Mouse (Mus musculus) induced T-regulatory cell, adult 2 months (primary cell): ENCODE results near the gene C130074G19Rik.
A peak's percentile ranks its signal among the peaks of the same experiment; 100 is the strongest.

Experiments
- DNase-seq: peaks from one replicate; pipeline ENCODE4 v3.0.0-alpha.2; 2012; ENCODE audit warnings: low read depth

Gene C130074G19Rik

GRCm38 (mm10) chr1:184844326-184845066, 38.5 kb downstream of the C130074G19Rik start:
- peak; percentile 59 for DNase-seq

GRCm38 (mm10) chr1:184837649-184838048, 45.4 kb downstream of the C130074G19Rik start:
- no peak for DNase-seq

GRCm38 (mm10) chr1:184836350-184836749, 46.7 kb downstream of the C130074G19Rik start:
- no peak for DNase-seq

GRCm38 (mm10) chr1:184833499-184833898, 49.5 kb downstream of the C130074G19Rik start:
- no peak for DNase-seq

GRCm38 (mm10) chr1:184832211-184832610, 50.8 kb downstream of the C130074G19Rik start:
- DNase-seq: peak; percentile 57

- DNase-seq: no peak
Measured at GRCm38 (mm10) chr1:184829897-184830296, 53.1 kb downstream of the C130074G19Rik start.

GRCm38 (mm10) chr1:184827175-184827701, 55.8 kb downstream of the C130074G19Rik start:
- DNase-seq: no peak

GRCm38 (mm10) chr1:184825093-184825492, 57.9 kb downstream of the C130074G19Rik start:
- peak; percentile 77 for DNase-seq

GRCm38 (mm10) chr1:184824439-184824851, 58.6 kb downstream of the C130074G19Rik start:
- peak; percentile 89 for DNase-seq

GRCm38 (mm10) chr1:184822678-184823077, 60.3 kb downstream of the C130074G19Rik start:
- DNase-seq: no peak
